Mouse (Mus musculus): ENCODE data around the gene Gcc2. TPM values are rescaled to one million over a fixed set of nuclear protein-coding genes. Genes with fewer than 3 reads are reported as not detected.

The Gcc2 gene
- polyA plus RNA-seq, 1 experiment from 2014 or later = 46.5 TPM

- no peak overlapping the region for H3K27ac ChIP-seq (ENCODE audit: low read depth, low read length)
- no peaks in the 10 kb centered on the region for H3K36me3 ChIP-seq (ENCODE audit: control insufficient read depth, insufficient read depth, low read length)
- H3K4me1 ChIP-seq (ENCODE audit: control insufficient read depth, insufficient read depth, low read length) = no peaks in the 10 kb centered on the region
- no peak overlapping the region for H3K4me3 ChIP-seq (ENCODE audit: low read depth, low read length)
- WGBS = 86% methylated on average over 2 of the region's 2 CpGs
- no peaks in the 10 kb centered on the region; the same call in 1 of the 2 replicates for H3K9me3 ChIP-seq (ENCODE audit: control insufficient read depth, low read length)
- no peak for DNase-seq (ENCODE audit: low spot score, missing footprints)
- H3K4me2 ChIP-seq = no peak overlapping the region
- no peaks in the 10 kb centered on the region for H3K27me3 ChIP-seq (ENCODE audit: control insufficient read depth, insufficient read depth, low read length)
- no peak overlapping the region for H3K9ac ChIP-seq (ENCODE audit: low read length)
- ATAC-seq (ENCODE audit: low FRiP score) = no peak
These were observed 86.9 kb downstream of the Gcc2 start for GRCm38 (mm10) chr10:58342199-58342598.

GRCm38 (mm10) chr10:58343552-58343951 is 88.3 kb downstream of the Gcc2 start:
- DNase-seq (ENCODE audit: low spot score, missing footprints) (no peak), ATAC-seq (ENCODE audit: low FRiP score) (no peak)
- Histone ChIP-seq H3K9ac (ENCODE audit: low read length) (no peak overlapping the region), H3K4me3 (ENCODE audit: low read depth, low read length) (no peak overlapping the region), H3K9me3 (ENCODE audit: control insufficient read depth, low read length) (no peaks in the 10 kb centered on the region; the same call in 1 of the 2 replicates), H3K27ac (ENCODE audit: low read depth, low read length) (no peak overlapping the region), H3K36me3 (ENCODE audit: control insufficient read depth, insufficient read depth, low read length) (no peaks in the 10 kb centered on the region), H3K4me2 (no peak overlapping the region), H3K4me1 (ENCODE audit: control insufficient read depth, insufficient read depth, low read length) (no peaks in the 10 kb centered on the region), H3K27me3 (ENCODE audit: control insufficient read depth, insufficient read depth, low read length) (no peaks in the 10 kb centered on the region)
- 92% methylated on average over 3 of the region's 3 CpGs for WGBS

GRCm38 (mm10) chr10:58350600-58350999 is 95.3 kb downstream of the Gcc2 start:
- Histone ChIP-seq H3K4me3 (ENCODE audit: low read depth, low read length) (no peak overlapping the region), H3K27ac (ENCODE audit: low read depth, low read length) (no peak overlapping the region), H3K4me2 (no peak overlapping the region), H3K9ac (ENCODE audit: low read length) (no peak overlapping the region), H3K27me3 (ENCODE audit: control insufficient read depth, insufficient read depth, low read length) (no peaks in the 10 kb centered on the region), H3K9me3 (ENCODE audit: control insufficient read depth, low read length) (no peaks in the 10 kb centered on the region), H3K36me3 (ENCODE audit: control insufficient read depth, insufficient read depth, low read length) (no peaks in the 10 kb centered on the region), H3K4me1 (ENCODE audit: control insufficient read depth, insufficient read depth, low read length) (no peaks in the 10 kb centered on the region)
- no peak for ATAC-seq (ENCODE audit: low FRiP score)
- DNase-seq (ENCODE audit: low spot score, missing footprints) = no peak
- WGBS = 87% methylated on average over 3 of the region's 3 CpGs

- H3K27me3 ChIP-seq (ENCODE audit: control insufficient read depth, insufficient read depth, low read length) = no peaks in the 10 kb centered on the region
- no peak for DNase-seq (ENCODE audit: low spot score, missing footprints)
- H3K4me1 ChIP-seq (ENCODE audit: control insufficient read depth, insufficient read depth, low read length) = no peaks in the 10 kb centered on the region
- H3K4me3 ChIP-seq (ENCODE audit: low read depth, low read length) = no peak overlapping the region
- WGBS = 94% methylated on average over 2 of the region's 2 CpGs
- no peaks in the 10 kb centered on the region for H3K36me3 ChIP-seq (ENCODE audit: control insufficient read depth, insufficient read depth, low read length)
- no peaks in the 10 kb centered on the region for H3K9me3 ChIP-seq (ENCODE audit: control insufficient read depth, low read length)
- ATAC-seq (ENCODE audit: low FRiP score) = no peak
- H3K27ac ChIP-seq (ENCODE audit: low read depth, low read length) = no peak overlapping the region
- no peak overlapping the region for H3K9ac ChIP-seq (ENCODE audit: low read length)
- H3K4me2 ChIP-seq = no peak overlapping the region
These were observed 96.4 kb downstream of the Gcc2 start for GRCm38 (mm10) chr10:58351670-58352069.

DNA sequence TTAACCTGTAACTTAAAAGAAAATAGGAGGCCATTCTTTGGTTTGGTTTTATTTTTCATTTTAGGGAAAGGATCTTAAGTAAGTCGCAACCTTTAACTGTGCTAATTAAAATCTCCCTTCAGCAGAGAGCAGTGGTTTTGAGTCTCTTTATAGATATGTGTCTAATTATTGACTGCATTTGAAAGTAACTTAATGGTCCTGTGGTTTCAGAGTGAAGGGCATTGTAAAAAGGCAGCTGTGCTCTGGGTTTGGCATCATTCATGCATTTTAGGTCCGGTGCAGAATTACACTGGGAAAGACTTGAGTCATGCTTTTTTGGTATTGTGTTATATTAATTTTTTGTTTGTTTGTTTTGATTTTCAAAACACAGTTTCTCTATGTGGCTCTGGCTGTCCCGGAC is 97.1 kb downstream of the Gcc2 start:
- no peak for DNase-seq (ENCODE audit: low spot score, missing footprints)
- Histone ChIP-seq H3K27ac (ENCODE audit: low read depth, low read length) (no peak overlapping the region), H3K9ac (ENCODE audit: low read length) (no peak overlapping the region), H3K4me2 (no peak overlapping the region), H3K4me3 (ENCODE audit: low read depth, low read length) (no peak overlapping the region), H3K4me1 (ENCODE audit: control insufficient read depth, insufficient read depth, low read length) (no peaks in the 10 kb centered on the region), H3K9me3 (ENCODE audit: control insufficient read depth, low read length) (no peaks in the 10 kb centered on the region), H3K27me3 (ENCODE audit: control insufficient read depth, insufficient read depth, low read length) (no peaks in the 10 kb centered on the region), H3K36me3 (ENCODE audit: control insufficient read depth, insufficient read depth, low read length) (no peaks in the 10 kb centered on the region)
- WGBS = 84% methylated on average over 3 of the region's 3 CpGs
- no peak for ATAC-seq (ENCODE audit: low FRiP score)

GRCm38 (mm10) chr10:58354561-58354960 is 99.3 kb downstream of the Gcc2 start:
- 16% methylated on average over 3 of the region's 3 CpGs for WGBS
- DNase-seq (ENCODE audit: low spot score, missing footprints) (no peak), ATAC-seq (ENCODE audit: low FRiP score) (no peak)
- Histone ChIP-seq H3K4me2 (no peak overlapping the region), H3K4me3 (ENCODE audit: low read depth, low read length) (no peak overlapping the region), H3K9me3 (ENCODE audit: control insufficient read depth, low read length) (no peaks in the 10 kb centered on the region), H3K36me3 (ENCODE audit: control insufficient read depth, insufficient read depth, low read length) (no peaks in the 10 kb centered on the region), H3K9ac (ENCODE audit: low read length) (no peak overlapping the region), H3K4me1 (ENCODE audit: control insufficient read depth, insufficient read depth, low read length) (no peaks in the 10 kb centered on the region), H3K27ac (ENCODE audit: low read depth, low read length) (no peak overlapping the region), H3K27me3 (ENCODE audit: control insufficient read depth, insufficient read depth, low read length) (no peaks in the 10 kb centered on the region)

Other genes with a start within 250 kb of the Gcc2 start
- not detected in 2 replicates for gene AW822073, start 30.6 kb upstream of the Gcc2 start, polyA plus RNA-seq (2014; fragmentation: Nextera tagmentation; extraction: Ambion mirVana)
- not detected in 2 replicates for gene Duxf3, start 22.8 kb upstream of the Gcc2 start, polyA plus RNA-seq (2014; fragmentation: Nextera tagmentation; extraction: Ambion mirVana)
- not detected in 2 replicates for gene Gm4981, start 18.8 kb upstream of the Gcc2 start, polyA plus RNA-seq (2014; fragmentation: Nextera tagmentation; extraction: Ambion mirVana)
- gene Lims1, start 68.0 kb downstream of the Gcc2 start, polyA plus RNA-seq (2014; fragmentation: Nextera tagmentation; extraction: Ambion mirVana) = 85.7 and 88.6 TPM in 2 replicates
- gene Ranbp2, start 191.4 kb downstream of the Gcc2 start, polyA plus RNA-seq (2014; fragmentation: Nextera tagmentation; extraction: Ambion mirVana) = 29.1 and 33.8 TPM in 2 replicates
- 13.1 TPM in 2 replicates for gene Ccdc138, start 242.5 kb downstream of the Gcc2 start, polyA plus RNA-seq (2014; fragmentation: Nextera tagmentation; extraction: Ambion mirVana)

Data from midbrain, embryonic 11.5 days (tissue).